Mouse (Mus musculus): ENCODE measurements around the gene Ppp2r3a. TPM values are rescaled to one million over a fixed set of nuclear protein-coding genes. Genes with fewer than 3 reads are reported as not detected.

Ppp2r3a gene
- total and polyA plus RNA-seq, 3 experiments = 1.1 to 3.0 TPM; not detected in 1

DNA sequence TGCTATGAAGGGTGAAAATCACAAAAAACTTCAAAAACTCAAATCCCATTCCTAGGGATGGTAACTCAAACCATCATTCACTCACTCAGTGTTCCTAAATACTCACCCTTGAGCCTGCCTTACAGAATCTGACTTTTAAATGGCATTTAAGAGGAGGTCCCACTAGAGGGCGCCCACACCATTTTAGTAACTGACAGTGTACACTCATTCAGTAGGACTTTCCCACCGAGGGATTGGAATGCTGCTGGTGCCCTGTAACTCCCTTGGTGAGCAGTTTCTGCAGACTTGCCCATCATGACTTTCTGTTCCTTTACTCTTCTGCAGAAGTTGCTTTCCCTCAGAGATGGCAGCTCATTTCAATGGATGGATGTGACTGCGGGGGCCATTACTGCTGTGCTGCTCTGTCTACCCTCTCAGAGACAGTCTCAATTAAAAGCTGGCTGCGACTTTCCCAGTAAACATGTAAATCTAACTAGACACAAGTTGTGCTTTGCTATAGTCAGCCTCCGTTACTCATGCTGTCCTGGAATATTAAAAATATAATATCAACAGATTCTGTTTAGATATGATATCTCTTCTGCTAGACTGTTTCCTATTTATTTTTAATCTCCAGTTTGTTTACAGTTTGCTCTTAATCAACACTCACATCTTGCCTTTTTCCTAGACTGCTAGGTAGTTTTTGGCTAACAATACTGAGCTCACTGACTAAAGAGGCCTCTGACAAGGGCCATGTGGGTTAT is 69.5 kb downstream of the Ppp2r3a start:
- H3K4me3 ChIP-seq (ENCODE audit: control insufficient read depth in 1 of 2, insufficient read depth in 1 of 2, low read depth in 2 of 2, low read length in 2 of 2) = no peak overlapping the region

DNA sequence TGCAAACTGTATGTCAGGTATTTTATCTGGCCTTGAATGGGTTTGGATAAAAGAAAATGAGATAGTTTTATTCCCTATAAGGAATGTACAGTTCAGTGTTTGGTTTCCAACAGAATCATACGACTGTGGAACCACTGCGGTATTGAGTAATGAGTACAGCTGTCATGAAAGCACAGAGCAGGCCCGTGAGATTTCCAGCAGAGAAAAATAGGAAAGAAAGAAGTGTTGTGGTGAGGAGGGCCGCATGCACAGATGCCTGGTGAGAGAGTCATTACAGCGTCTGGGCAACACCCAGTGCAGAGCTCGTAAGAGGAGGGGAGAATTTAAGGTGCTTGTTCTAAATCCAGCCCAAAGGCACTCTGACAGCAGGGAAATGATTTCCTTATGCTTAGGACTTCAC is 70.3 kb downstream of the Ppp2r3a start:
- DNase-seq (ENCODE audit: low read depth, low spot score) = no peak
- TF ChIP-seq GATA1 (IDR thresholded peaks at IDR 0.05; ENCODE audit: low read depth, low read length) (no peak), MYB (IDR thresholded peaks at IDR 0.05; ENCODE audit: low read depth, low read length) (no peak), NRF1 (IDR thresholded peaks at IDR 0.05; ENCODE audit: insufficient read depth, low read depth, low read length, poor library complexity, severe bottlenecking) (no peak)
- no peaks in the 10 kb centered on the region for H3K27me3 ChIP-seq (ENCODE audit: control insufficient read depth in 1 of 2, insufficient read depth in 2 of 2, low read length in 2 of 2)
- no peak overlapping the region for H3K27ac ChIP-seq (ENCODE audit: control insufficient read depth, low read depth, low read length)
- no peaks in the 10 kb centered on the region for H3K4me1 ChIP-seq (ENCODE audit: control insufficient read depth in 1 of 2, insufficient read depth in 2 of 2, low read length in 2 of 2)
- no peaks in the 10 kb centered on the region for H3K9me3 ChIP-seq (replicated peaks; ENCODE audit: insufficient read depth, low read length)
- no peak overlapping the region for H3K9ac ChIP-seq (ENCODE audit: control insufficient read depth, low read depth, low read length, poor library complexity, severe bottlenecking)
- no peaks in the 10 kb centered on the region for H3K79me2 ChIP-seq (ENCODE audit: control insufficient read depth, insufficient read depth, low read length, poor library complexity)
- no peak overlapping the region for H3K4me3 ChIP-seq (ENCODE audit: control insufficient read depth in 1 of 2, insufficient read depth in 1 of 2, low read depth in 2 of 2, low read length in 2 of 2)
- no peaks in the 10 kb centered on the region for H3K36me3 ChIP-seq (ENCODE audit: control insufficient read depth in 1 of 2, insufficient read depth in 2 of 2, low read length in 2 of 2)

More for the DNA sequence above, 69.5 kb downstream of the Ppp2r3a start:
- Histone ChIP-seq H3K27me3 (ENCODE audit: control insufficient read depth in 1 of 2, insufficient read depth in 2 of 2, low read length in 2 of 2) (no peaks in the 10 kb centered on the region), H3K9ac (ENCODE audit: control insufficient read depth, low read depth, low read length, poor library complexity, severe bottlenecking) (no peak overlapping the region), H3K9me3 (replicated peaks; ENCODE audit: insufficient read depth, low read length) (no peaks in the 10 kb centered on the region), H3K4me1 (ENCODE audit: control insufficient read depth in 1 of 2, insufficient read depth in 2 of 2, low read length in 2 of 2) (no peaks in the 10 kb centered on the region), H3K79me2 (ENCODE audit: control insufficient read depth, insufficient read depth, low read length, poor library complexity) (no peaks in the 10 kb centered on the region), H3K27ac (ENCODE audit: control insufficient read depth, low read depth, low read length) (no peak overlapping the region), H3K36me3 (ENCODE audit: control insufficient read depth in 1 of 2, insufficient read depth in 2 of 2, low read length in 2 of 2) (no peaks in the 10 kb centered on the region)
- peak; percentile 84 for DNase-seq (ENCODE audit: low read depth, low spot score)
- peak; percentile 60 for TF ChIP-seq ZC3H11A (IDR thresholded peaks at IDR 0.05; ENCODE audit: low read depth, low read length)
- TF ChIP-seq SMC3 (IDR thresholded peaks at IDR 0.05; ENCODE audit: low read depth, low read length) = peak; percentile 73
- TF ChIP-seq GATA1 (IDR thresholded peaks at IDR 0.05; ENCODE audit: low read depth, low read length) = no peak
- peak; percentile 52 to 84 (median 67) for TF ChIP-seq CTCF (IDR thresholded peaks at IDR 0.05 in 2 of 3, conservative IDR thresholded peaks at IDR 0.05 in 1 of 3; ENCODE audit: control insufficient read depth in 1 of 3, insufficient read depth in 1 of 3, low read depth in 2 of 3, low read length in 3 of 3, poor library complexity in 1 of 3, severe bottlenecking in 1 of 3)
- peak; percentile 86 for TF ChIP-seq RAD21 (IDR thresholded peaks at IDR 0.05; ENCODE audit: low read depth, low read length)

DNA sequence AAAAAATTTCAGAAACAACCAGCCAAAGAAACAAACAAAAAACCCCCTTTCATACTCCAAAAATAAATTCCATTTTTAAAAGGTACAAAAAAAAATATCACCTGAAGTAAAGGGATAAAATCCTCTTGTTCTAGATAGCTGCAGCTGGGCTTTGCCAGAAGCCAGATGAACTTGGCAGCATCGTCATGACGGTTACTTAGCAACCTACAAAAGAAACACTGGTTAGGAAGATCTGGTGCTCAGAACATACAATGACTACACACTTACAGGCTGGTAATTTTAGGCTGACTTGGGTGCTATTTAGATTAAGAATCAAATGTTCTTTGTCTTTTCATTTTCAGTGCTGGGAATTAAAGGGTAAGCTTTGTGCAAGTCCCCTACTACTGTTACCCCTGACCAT is 71.4 kb downstream of the Ppp2r3a start:
- Histone ChIP-seq H3K36me3 (ENCODE audit: control insufficient read depth in 1 of 2, insufficient read depth in 2 of 2, low read length in 2 of 2) (no peaks in the 10 kb centered on the region), H3K9me3 (replicated peaks; ENCODE audit: insufficient read depth, low read length) (no peaks in the 10 kb centered on the region), H3K27ac (ENCODE audit: control insufficient read depth, low read depth, low read length) (no peak overlapping the region), H3K27me3 (ENCODE audit: control insufficient read depth in 1 of 2, insufficient read depth in 2 of 2, low read length in 2 of 2) (no peaks in the 10 kb centered on the region), H3K9ac (ENCODE audit: control insufficient read depth, low read depth, low read length, poor library complexity, severe bottlenecking) (no peak overlapping the region), H3K4me1 (ENCODE audit: control insufficient read depth in 1 of 2, insufficient read depth in 2 of 2, low read length in 2 of 2) (no peaks in the 10 kb centered on the region), H3K79me2 (ENCODE audit: control insufficient read depth, insufficient read depth, low read length, poor library complexity) (no peaks in the 10 kb centered on the region), H3K4me3 (ENCODE audit: control insufficient read depth in 1 of 2, insufficient read depth in 1 of 2, low read depth in 2 of 2, low read length in 2 of 2) (no peak overlapping the region)
- TF ChIP-seq GABPA (IDR thresholded peaks at IDR 0.05; ENCODE audit: low read depth, low read length) (no peak), UBTF (IDR thresholded peaks at IDR 0.05; ENCODE audit: borderline replicate concordance, insufficient read depth, low read depth, low read length) (no peak), MYB (IDR thresholded peaks at IDR 0.05; ENCODE audit: low read depth, low read length) (no peak), NRF1 (IDR thresholded peaks at IDR 0.05; ENCODE audit: insufficient read depth, low read depth, low read length, poor library complexity, severe bottlenecking) (no peak), POLR2AphosphoS5 (IDR thresholded peaks at IDR 0.05; ENCODE audit: borderline replicate concordance, low read depth, low read length) (no peak), USF2 (IDR thresholded peaks at IDR 0.05; ENCODE audit: borderline replicate concordance in 1 of 2, insufficient read depth in 1 of 2, low read depth in 1 of 2, low read length in 2 of 2) (no peak), USF1 (IDR thresholded peaks at IDR 0.05; ENCODE audit: low read depth, low read length) (no peak), TCF12 (IDR thresholded peaks at IDR 0.05; ENCODE audit: low read depth, low read length) (no peak), TBP (IDR thresholded peaks at IDR 0.05; ENCODE audit: low read depth, low read length) (no peak), ELF1 (IDR thresholded peaks at IDR 0.05; ENCODE audit: low read depth, low read length) (no peak), GATA1 (IDR thresholded peaks at IDR 0.05; ENCODE audit: low read depth, low read length) (no peak), POLR2AphosphoS2 (IDR thresholded peaks at IDR 0.05; ENCODE audit: low read length) (no peak), MAFK (IDR thresholded peaks at IDR 0.05; ENCODE audit: borderline replicate concordance, low read depth, low read length) (no peak), SMC3 (IDR thresholded peaks at IDR 0.05; ENCODE audit: low read depth, low read length) (no peak), RAD21 (IDR thresholded peaks at IDR 0.05; ENCODE audit: low read depth, low read length) (no peak), CHD1 (IDR thresholded peaks at IDR 0.05; ENCODE audit: low read depth, low read length) (no peak), E2F4 (IDR thresholded peaks at IDR 0.05; ENCODE audit: borderline replicate concordance, low read depth, low read length) (no peak), MXI1 (IDR thresholded peaks at IDR 0.05; ENCODE audit: low read depth, low read length) (no peak), MYC (IDR thresholded peaks at IDR 0.05; ENCODE audit: low read depth, low read length) (no peak)
- no peak for DNase-seq (ENCODE audit: low read depth, low spot score)
